Mouse (Mus musculus) ES-Bruce4 (cell line): ENCODE measurements around the gene Zfp3. TPM values are rescaled to one million over a fixed set of nuclear protein-coding genes. Genes with fewer than 3 reads are reported as not detected.

ENCODE experiments used
- H3K27ac ChIP-seq: 2 replicates; pipeline ENCODE4 v1.5.1; 2012; ENCODE audit warnings: low read length, inconsistent platforms; ENCODE audit not compliant: insufficient read depth
- H3K27me3 ChIP-seq: 2 replicates; pipeline ENCODE4 v1.6.1; 2012; ENCODE audit warnings: mild to moderate bottlenecking, low read length, inconsistent platforms; ENCODE audit not compliant: control insufficient read depth, poor library complexity, insufficient read depth, severe bottlenecking
- H3K36me3 ChIP-seq: 2 replicates; pipeline ENCODE4 v1.6.1; 2012; ENCODE audit warnings: inconsistent platforms, mild to moderate bottlenecking, low read length, moderate library complexity; ENCODE audit not compliant: control insufficient read depth, poor library complexity, insufficient read depth, severe bottlenecking
- H3K4me1 ChIP-seq: one replicate; pipeline ENCODE4 v1.8.1; 2011; ENCODE audit warnings: low read length; ENCODE audit not compliant: control insufficient read depth, insufficient read depth
- H3K4me3 ChIP-seq: 2 replicates; pipeline ENCODE4 v1.5.1; 2011; ENCODE audit warnings: low read depth, mild to moderate bottlenecking, low read length
- H3K9ac ChIP-seq: 2 replicates; pipeline ENCODE4 v1.6.1; 2012; ENCODE audit warnings: low read depth, mild to moderate bottlenecking, inconsistent platforms; ENCODE audit not compliant: poor library complexity, severe bottlenecking
- H3K9me3 ChIP-seq: replicated peaks from 2 replicates; pipeline ENCODE4 v1.6.1; 2012; ENCODE audit warnings: mild to moderate bottlenecking, low read length, inconsistent platforms; ENCODE audit not compliant: control insufficient read depth, poor library complexity, insufficient read depth, severe bottlenecking
- CTCF ChIP-seq: IDR thresholded peaks from one replicate; pipeline ENCODE4 v1.8.1; 2011; ENCODE audit warnings: low read depth, low read length
- EP300 ChIP-seq: IDR thresholded peaks from 2 replicates; pipeline ENCODE4 v1.6.1; 2011; ENCODE audit warnings: low read depth, low read length; ENCODE audit not compliant: insufficient read depth
- POLR2A ChIP-seq: IDR thresholded peaks from one replicate; pipeline ENCODE4 v1.8.1; 2011; ENCODE audit warnings: low read length; ENCODE audit not compliant: insufficient read depth
- polyA plus RNA-seq: library from polyadenylated mRNA; stranded (reverse); fragments of >200 nt; gene quantifications from 2 replicates; pipeline ENCODE4 v1.2.4, GENCODE M21; 2011; ENCODE audit warnings: low read depth; ENCODE audit not compliant: missing spikeins, insufficient read depth, insufficient read length

Gene Zfp3
- polyA plus RNA-seq, 1 experiment: 3.6 TPM

GRCm38 (mm10) chr11:70806697-70807096 lies 42.7 kb downstream of the Zfp3 start:
- Histone ChIP-seq H3K9ac (no peak overlapping the region), H3K36me3 (no peaks in the 10 kb centered on the region), H3K27me3 (no peaks in the 10 kb centered on the region), H3K9me3 (peaks cover 4% of the 10 kb centered on the region; the same call in 1 of the 2 replicates), H3K4me3 (no peak overlapping the region), H3K4me1 (no peaks in the 10 kb centered on the region), H3K27ac (no peak overlapping the region)
- no peak for TF ChIP-seq CTCF
- TF ChIP-seq POLR2A: no peak
- TF ChIP-seq EP300: no peak

GRCm38 (mm10) chr11:70807630-70808029 lies 43.6 kb downstream of the Zfp3 start:
- Histone ChIP-seq H3K4me1 (no peaks in the 10 kb centered on the region), H3K27ac (no peak overlapping the region), H3K9me3 (no peaks in the 10 kb centered on the region), H3K4me3 (no peak overlapping the region), H3K36me3 (no peaks in the 10 kb centered on the region), H3K27me3 (no peaks in the 10 kb centered on the region), H3K9ac (no peak overlapping the region)
- TF ChIP-seq CTCF (no peak), POLR2A (no peak), EP300 (no peak)

GRCm38 (mm10) chr11:70808101-70808500 lies 44.1 kb downstream of the Zfp3 start:
- no peak overlapping the region for H3K9ac ChIP-seq
- H3K4me1 ChIP-seq: no peaks in the 10 kb centered on the region
- TF ChIP-seq CTCF (no peak), POLR2A (no peak), EP300 (no peak)

GRCm38 (mm10) chr11:70809011-70809410 lies 45.0 kb downstream of the Zfp3 start:
- Histone ChIP-seq H3K9ac (no peak overlapping the region), H3K4me1 (no peaks in the 10 kb centered on the region), H3K27me3 (no peaks in the 10 kb centered on the region), H3K36me3 (no peaks in the 10 kb centered on the region), H3K9me3 (no peaks in the 10 kb centered on the region), H3K4me3 (no peak overlapping the region), H3K27ac (no peak overlapping the region)
- TF ChIP-seq POLR2A (no peak), EP300 (no peak), CTCF (no peak)

More at GRCm38 (mm10) chr11:70808101-70808500, 44.1 kb downstream of the Zfp3 start:
- Histone ChIP-seq H3K36me3 (no peaks in the 10 kb centered on the region), H3K9me3 (no peaks in the 10 kb centered on the region), H3K27me3 (no peaks in the 10 kb centered on the region), H3K4me3 (no peak overlapping the region), H3K27ac (no peak overlapping the region)

- no peaks in the 10 kb centered on the region for H3K27me3 ChIP-seq
- no peak overlapping the region for H3K4me3 ChIP-seq
- H3K36me3 ChIP-seq: no peaks in the 10 kb centered on the region
- no peaks in the 10 kb centered on the region for H3K9me3 ChIP-seq
- TF ChIP-seq CTCF: no peak
- no peak for TF ChIP-seq POLR2A
- no peak for TF ChIP-seq EP300
- no peak overlapping the region for H3K27ac ChIP-seq
- no peak overlapping the region for H3K9ac ChIP-seq
- H3K4me1 ChIP-seq: no peaks in the 10 kb centered on the region
Measured at GRCm38 (mm10) chr11:70811041-70811440, 47.0 kb downstream of the Zfp3 start.

- H3K4me3 ChIP-seq: no peak overlapping the region
- H3K27ac ChIP-seq: no peak overlapping the region
- no peaks in the 10 kb centered on the region for H3K36me3 ChIP-seq
- TF ChIP-seq EP300 (no peak), POLR2A (no peak), CTCF (no peak)
- no peaks in the 10 kb centered on the region for H3K9me3 ChIP-seq
- H3K4me1 ChIP-seq: no peaks in the 10 kb centered on the region
- H3K27me3 ChIP-seq: no peaks in the 10 kb centered on the region
- H3K9ac ChIP-seq: no peak overlapping the region
Measured at GRCm38 (mm10) chr11:70811471-70812240, 47.6 kb downstream of the Zfp3 start.
